Mouse (Mus musculus) embryonic facial prominence, embryonic 12.5 days (tissue): Measurements from ENCODE around the gene Eps8. TPM values are rescaled to one million over a fixed set of nuclear protein-coding genes. Genes with fewer than 3 reads are reported as not detected.

ENCODE experiments used
- ATAC-seq: fragments of 200-750 bp; cut with Nextera tagmentation; 2 replicates; pipeline ENCODE4 v1.8.0; 2017; ENCODE audit not compliant: insufficient number of reproducible peaks, insufficient read depth, low FRiP score, low TSS enrichment
- H3K27ac ChIP-seq: fragments of 300-500 bp; sonication (generic); 2 replicates; pipeline ENCODE4 v1.5.1; 2016; ENCODE audit warnings: mild to moderate bottlenecking
- H3K27me3 ChIP-seq: fragments of 300-500 bp; sonication (generic); 2 replicates; pipeline ENCODE4 v1.6.1; 2016; ENCODE audit warnings: mild to moderate bottlenecking, moderate library complexity
- H3K36me3 ChIP-seq: fragments of 300-500 bp; sonication (generic); 2 replicates; pipeline ENCODE4 v1.6.1; 2016; ENCODE audit warnings: mild to moderate bottlenecking
- H3K4me1 ChIP-seq: fragments of 300-500 bp; sonication (generic); 2 replicates; pipeline ENCODE4 v1.6.1; 2016
- H3K4me2 ChIP-seq: fragments of 300-500 bp; sonication (generic); replicated peaks from 2 replicates; pipeline ENCODE4 v1.6.1; 2016; ENCODE audit warnings: mild to moderate bottlenecking, moderate library complexity
- H3K4me3 ChIP-seq: fragments of 300-500 bp; sonication (generic); 2 replicates; pipeline ENCODE4 v1.5.1; 2016; ENCODE audit warnings: mild to moderate bottlenecking
- H3K9ac ChIP-seq: fragments of 300-500 bp; sonication (generic); 2 replicates; pipeline ENCODE4 v1.6.1; 2016; ENCODE audit warnings: mild to moderate bottlenecking, moderate library complexity
- H3K9me3 ChIP-seq: fragments of 300-500 bp; sonication (generic); 2 replicates; pipeline ENCODE4 v1.6.1; 2016; ENCODE audit warnings: mild to moderate bottlenecking, moderate library complexity
- WGBS: fragments of 180-500 bp; shearing (Covaris S2); methylation state at CpG from one replicate; pipeline ENCODE4 v1.1.7; 2016; 5-methylcytosine and 5-hydroxymethylcytosine counted together
- polyA plus RNA-seq: library from polyadenylated mRNA; unstranded; fragments of >200 nt; fragmentation: Nextera tagmentation; extraction: Ambion mirVana; gene quantifications from 2 replicates; pipeline ENCODE4 v1.2.1, GENCODE M21; 2016

Gene Eps8
- polyA plus RNA-seq, 1 experiment from 2014 or later: 22.3 TPM

GRCm38 (mm10) chr6:137558840-137559239 lies 95.8 kb downstream of the Eps8 start:
- Histone ChIP-seq H3K4me3 (no peak overlapping the region), H3K4me1 (peaks cover 22% of the 10 kb centered on the region), H3K27ac (no peak overlapping the region), H3K27me3 (no peaks in the 10 kb centered on the region), H3K4me2 (no peak overlapping the region), H3K9me3 (no peaks in the 10 kb centered on the region), H3K36me3 (no peaks in the 10 kb centered on the region), H3K9ac (no peak overlapping the region)
- no peak for ATAC-seq
- WGBS: 78% methylated on average over 13 of the region's 13 CpGs

- Histone ChIP-seq H3K4me3 (no peak overlapping the region), H3K4me2 (no peak overlapping the region), H3K27ac (no peak overlapping the region), H3K9me3 (no peaks in the 10 kb centered on the region), H3K36me3 (no peaks in the 10 kb centered on the region), H3K9ac (no peak overlapping the region), H3K27me3 (no peaks in the 10 kb centered on the region), H3K4me1 (peaks cover 22% of the 10 kb centered on the region)
- WGBS: 66% methylated on average over 2 of the region's 2 CpGs
- no peak for ATAC-seq
Observed at GRCm38 (mm10) chr6:137557671-137558070, 97.0 kb downstream of the Eps8 start.

- H3K36me3 ChIP-seq: no peaks in the 10 kb centered on the region
- H3K4me2 ChIP-seq: no peak overlapping the region
- no peak for ATAC-seq
- no peaks in the 10 kb centered on the region for H3K9me3 ChIP-seq
- no peaks in the 10 kb centered on the region for H3K27me3 ChIP-seq
- no peak overlapping the region for H3K4me3 ChIP-seq
- WGBS: 88% methylated on average over 4 of the region's 4 CpGs
- H3K27ac ChIP-seq: no peak overlapping the region
- H3K9ac ChIP-seq: no peak overlapping the region
- peaks cover 22% of the 10 kb centered on the region for H3K4me1 ChIP-seq
Observed at GRCm38 (mm10) chr6:137557159-137557558, 97.5 kb downstream of the Eps8 start.

- ATAC-seq: no peak
- no peaks in the 10 kb centered on the region for H3K36me3 ChIP-seq
- no peaks in the 10 kb centered on the region for H3K27me3 ChIP-seq
- no peak overlapping the region for H3K9ac ChIP-seq
- H3K4me1 ChIP-seq: peaks cover 22% of the 10 kb centered on the region
- 85% methylated on average over 5 of the region's 5 CpGs for WGBS
- no peaks in the 10 kb centered on the region for H3K9me3 ChIP-seq
- no peak overlapping the region for H3K4me2 ChIP-seq
- no peak overlapping the region for H3K27ac ChIP-seq
- H3K4me3 ChIP-seq: no peak overlapping the region
Observed at GRCm38 (mm10) chr6:137556636-137557035, 98.0 kb downstream of the Eps8 start.

GRCm38 (mm10) chr6:137550181-137550580 lies 104.5 kb downstream of the Eps8 start:
- Histone ChIP-seq H3K9me3 (no peaks in the 10 kb centered on the region), H3K36me3 (no peaks in the 10 kb centered on the region), H3K4me2 (no peak overlapping the region), H3K4me3 (no peak overlapping the region), H3K27me3 (no peaks in the 10 kb centered on the region), H3K9ac (no peak overlapping the region), H3K27ac (no peak overlapping the region), H3K4me1 (peaks cover 7% of the 10 kb centered on the region; the same call in 1 of the 2 replicates)
- WGBS: 56% methylated on average over 8 of the region's 8 CpGs
- no peak for ATAC-seq

DNA sequence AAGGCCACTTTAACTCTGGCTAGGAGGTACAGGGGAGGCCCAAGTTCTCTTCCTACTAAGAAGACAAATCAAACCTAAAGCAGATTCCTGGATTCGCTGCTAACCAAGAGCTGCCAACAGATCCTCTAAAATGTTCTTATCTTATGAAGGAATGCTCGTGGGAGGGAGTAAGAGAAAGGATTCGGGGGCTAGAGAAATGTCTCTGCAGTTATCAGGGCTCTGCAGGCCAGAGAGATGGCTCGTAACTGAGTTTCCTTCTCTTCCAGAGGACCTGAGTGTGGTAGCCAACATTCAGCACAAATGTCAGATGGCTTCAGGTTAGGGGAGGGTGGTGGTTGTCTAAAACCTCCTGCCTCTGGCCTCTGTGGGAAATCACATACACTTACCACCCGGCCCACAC lies 106.1 kb downstream of the Eps8 start:
- Histone ChIP-seq H3K4me1 (peaks cover 7% of the 10 kb centered on the region; the same call in 1 of the 2 replicates), H3K27me3 (no peaks in the 10 kb centered on the region), H3K36me3 (no peaks in the 10 kb centered on the region), H3K4me3 (no peak overlapping the region), H3K4me2 (no peak overlapping the region), H3K9ac (no peak overlapping the region), H3K27ac (no peak overlapping the region), H3K9me3 (no peaks in the 10 kb centered on the region)
- 77% methylated on average over 5 of the region's 5 CpGs for WGBS
- no peak for ATAC-seq

GRCm38 (mm10) chr6:137547555-137547954 lies 107.1 kb downstream of the Eps8 start:
- ATAC-seq: no peak

GRCm38 (mm10) chr6:137546101-137546500 lies 108.6 kb downstream of the Eps8 start:
- no peak overlapping the region for H3K27ac ChIP-seq
- 89% methylated on average over 6 of the region's 6 CpGs for WGBS
- no peak for ATAC-seq
- peaks cover 32% of the 10 kb centered on the region for H3K4me1 ChIP-seq
- no peak overlapping the region for H3K4me3 ChIP-seq
- H3K4me2 ChIP-seq: no peak overlapping the region
- no peaks in the 10 kb centered on the region for H3K36me3 ChIP-seq
- H3K9me3 ChIP-seq: no peaks in the 10 kb centered on the region
- no peak overlapping the region for H3K9ac ChIP-seq
- H3K27me3 ChIP-seq: no peaks in the 10 kb centered on the region

More at GRCm38 (mm10) chr6:137547555-137547954, 107.1 kb downstream of the Eps8 start:
- H3K4me3 ChIP-seq: no peak overlapping the region
- H3K4me1 ChIP-seq: peaks cover 17% of the 10 kb centered on the region
- no peak overlapping the region for H3K27ac ChIP-seq
- no peak overlapping the region for H3K4me2 ChIP-seq
- no peaks in the 10 kb centered on the region for H3K27me3 ChIP-seq
- no peaks in the 10 kb centered on the region for H3K36me3 ChIP-seq
- no peak overlapping the region for H3K9ac ChIP-seq
- no peaks in the 10 kb centered on the region for H3K9me3 ChIP-seq
- WGBS: 84% methylated on average over 2 of the region's 2 CpGs

DNA sequence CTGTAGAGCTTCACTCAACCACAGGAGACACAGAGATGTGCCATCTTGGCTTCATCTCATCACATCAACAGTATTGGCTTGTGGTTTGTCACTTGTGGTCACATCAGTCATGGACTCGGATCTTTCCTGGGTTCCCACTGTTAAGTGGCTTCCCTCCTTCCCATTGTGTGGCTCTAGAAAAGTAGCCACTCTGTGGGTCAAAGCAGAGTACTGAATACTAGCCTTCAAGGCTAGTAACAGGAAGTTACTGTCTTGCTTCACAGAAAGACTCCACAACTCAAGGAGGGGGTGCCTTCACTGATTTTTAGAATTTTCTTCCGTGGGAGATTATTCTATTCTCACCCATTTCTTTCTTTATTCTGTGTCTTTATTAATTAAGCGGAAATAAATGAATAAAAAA lies 109.3 kb downstream of the Eps8 start:
- Histone ChIP-seq H3K4me1 (peaks cover 30% of the 10 kb centered on the region), H3K9me3 (no peaks in the 10 kb centered on the region), H3K4me2 (no peak overlapping the region), H3K27me3 (no peaks in the 10 kb centered on the region), H3K9ac (no peak overlapping the region), H3K4me3 (no peak overlapping the region), H3K27ac (no peak overlapping the region), H3K36me3 (no peaks in the 10 kb centered on the region)
- WGBS: 89% methylated on average over 3 of the region's 3 CpGs
- no peak for ATAC-seq

DNA sequence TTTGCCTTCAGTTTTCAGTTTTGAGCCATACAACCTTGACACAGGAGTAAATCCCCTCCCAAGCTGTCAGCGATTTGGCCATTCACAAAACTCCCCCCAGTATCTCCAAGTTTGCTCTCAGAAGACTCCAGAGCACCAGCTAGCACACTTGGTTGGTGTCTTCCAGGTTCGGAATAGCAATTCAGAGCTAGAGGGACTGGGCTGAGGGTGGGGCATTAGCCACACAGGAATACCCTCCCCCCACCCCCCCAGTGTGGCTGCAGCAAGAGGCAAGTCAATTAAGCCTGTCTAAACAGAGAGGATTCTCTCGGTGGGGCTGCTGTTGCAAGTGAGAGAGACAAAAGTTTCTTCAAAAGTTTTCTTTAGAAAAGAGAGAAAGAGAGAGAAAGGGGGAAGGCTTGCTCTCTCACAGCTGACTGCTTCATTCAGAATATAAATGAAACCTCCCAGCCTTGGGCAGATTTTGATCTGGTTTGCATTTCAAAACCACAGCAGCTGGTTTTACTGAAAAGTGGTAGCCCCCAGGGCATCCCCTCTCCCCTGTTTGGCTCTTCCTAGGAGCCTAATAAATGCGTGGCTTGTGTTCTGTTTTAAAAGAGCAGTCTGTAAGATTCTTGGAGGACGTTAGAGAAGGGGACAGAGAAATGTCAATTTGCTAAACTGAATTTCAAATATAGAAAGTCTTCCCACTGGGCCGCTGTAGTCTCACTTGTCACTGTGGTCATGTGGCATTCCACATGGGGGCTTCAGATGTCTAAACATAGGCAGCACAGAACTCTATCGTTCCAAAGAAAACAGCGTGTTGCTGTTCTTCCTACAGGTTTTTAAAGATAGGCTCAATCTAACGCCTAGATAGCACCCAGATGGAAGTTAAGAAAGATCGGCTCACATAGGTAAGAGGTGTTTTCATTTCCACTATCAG lies 112.2 kb downstream of the Eps8 start:
- Histone ChIP-seq H3K4me3 (no peak overlapping the region), H3K27ac (peak overlapping the region; percentile 82), H3K9ac (no peak overlapping the region), H3K9me3 (no peaks in the 10 kb centered on the region), H3K4me1 (peaks cover 25% of the 10 kb centered on the region), H3K4me2 (peak overlapping the region; percentile 38), H3K36me3 (no peaks in the 10 kb centered on the region), H3K27me3 (no peaks in the 10 kb centered on the region)
- ATAC-seq: peak; percentile 66; the same call in 1 of the 2 replicates
- 2% methylated on average over 10 of the region's 10 CpGs for WGBS

GRCm38 (mm10) chr6:137541216-137542176 lies 113.2 kb downstream of the Eps8 start:
- ATAC-seq: 0 out of 2 replicates have a peak, but pooled peaks have one; percentile 24
- H3K27ac ChIP-seq: peak overlapping the region; percentile 82
- no peak overlapping the region for H3K9ac ChIP-seq
- no peak overlapping the region for H3K4me2 ChIP-seq
- H3K4me1 ChIP-seq: peaks cover 25% of the 10 kb centered on the region
- H3K4me3 ChIP-seq: no peak overlapping the region
- 44% methylated on average over 17 of the region's 17 CpGs for WGBS
- no peaks in the 10 kb centered on the region for H3K9me3 ChIP-seq
- no peaks in the 10 kb centered on the region for H3K36me3 ChIP-seq
- H3K27me3 ChIP-seq: no peaks in the 10 kb centered on the region
